Mouse (Mus musculus): ENCODE measurements around the gene Fmo4.

DNA sequence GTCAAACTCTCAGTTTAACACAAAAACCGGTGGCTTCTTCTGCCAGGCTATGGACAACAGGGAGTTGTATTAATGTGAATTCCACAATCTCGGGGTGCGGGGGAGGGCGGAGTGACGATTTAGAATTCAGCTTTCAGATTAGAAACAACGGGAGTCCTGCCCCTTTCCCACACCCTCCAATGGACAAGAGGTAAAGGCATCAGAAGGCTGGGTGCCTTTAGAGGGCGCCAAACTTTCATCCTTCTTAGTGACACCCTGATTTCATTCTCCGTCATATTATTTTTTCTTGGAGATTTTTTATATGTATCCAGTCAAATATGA is at the start of gene Fmo4:
- TF ChIP-seq CTCF (IDR thresholded peaks at IDR 0.05; ENCODE audit: low read depth, low read length) (no peak), POLR2AphosphoS5 (IDR thresholded peaks at IDR 0.05; ENCODE audit: insufficient replicate concordance, low read depth, low read length) (no peak), GATA2 (IDR thresholded peaks at IDR 0.05; ENCODE audit: borderline replicate concordance, low read depth, low read length) (no peak), TAL1 (conservative IDR thresholded peaks at IDR 0.05; ENCODE audit: low read depth, low read length) (no peak)

All from G1E (cell line).